Mouse (Mus musculus) hindbrain, embryonic 13.5 days (tissue): ENCODE measurements around the gene Ulk3. TPM values are rescaled to one million over a fixed set of nuclear protein-coding genes. Genes with fewer than 3 reads are reported as not detected.
A peak's percentile ranks its signal among the peaks of the same experiment; 100 is the strongest.

Experiments used
- ATAC-seq: fragments of 200-750 bp; cut with Nextera tagmentation; 2 replicates; pipeline ENCODE4 v1.8.0; 2017; ENCODE audit warnings: moderate TSS enrichment; ENCODE audit not compliant: low FRiP score
- H3K27ac ChIP-seq: fragments of 300-500 bp; sonication (generic); 2 replicates; pipeline ENCODE4 v1.5.1; 2015; ENCODE audit warnings: inconsistent platforms, mild to moderate bottlenecking, moderate library complexity
- H3K27me3 ChIP-seq: fragments of 300-500 bp; sonication (generic); 2 replicates; pipeline ENCODE4 v1.6.1; 2015; ENCODE audit warnings: mild to moderate bottlenecking, inconsistent platforms
- H3K36me3 ChIP-seq: fragments of 300-500 bp; sonication (generic); 2 replicates; pipeline ENCODE4 v1.6.1; 2015; ENCODE audit warnings: mild to moderate bottlenecking, inconsistent platforms
- H3K4me1 ChIP-seq: fragments of 300-500 bp; sonication (generic); replicated peaks from 2 replicates; pipeline ENCODE4 v1.6.1; 2015; ENCODE audit warnings: inconsistent platforms
- H3K4me2 ChIP-seq: fragments of 300-500 bp; sonication (generic); 2 replicates; pipeline ENCODE4 v1.6.1; 2015; ENCODE audit warnings: inconsistent platforms, mild to moderate bottlenecking, moderate library complexity
- H3K4me3 ChIP-seq: fragments of 300-500 bp; sonication (generic); 2 replicates; pipeline ENCODE4 v1.5.1; 2015; ENCODE audit warnings: mild to moderate bottlenecking, inconsistent platforms
- H3K9ac ChIP-seq: fragments of 300-500 bp; sonication (generic); 2 replicates; pipeline ENCODE4 v1.6.1; 2015; ENCODE audit warnings: mild to moderate bottlenecking, inconsistent platforms
- H3K9me3 ChIP-seq: fragments of 300-500 bp; sonication (generic); 2 replicates; pipeline ENCODE4 v1.6.1; 2016; ENCODE audit warnings: inconsistent platforms
- WGBS: fragments of 180-500 bp; shearing (Covaris S2); methylation state at CpG from one replicate; pipeline ENCODE4 v1.1.7; 2015; 5-methylcytosine and 5-hydroxymethylcytosine counted together
- polyA plus RNA-seq: library from polyadenylated mRNA; unstranded; fragments of >200 nt; fragmentation: Nextera tagmentation; extraction: Ambion mirVana; gene quantifications from 2 replicates; pipeline ENCODE4 v1.2.1, GENCODE M21; 2015

Gene Ulk3
- polyA plus RNA-seq, 1 experiment from 2014 or later = 28.6 TPM

GRCm38 (mm10) chr9:57558625-57559024 is 30.6 kb upstream of the Ulk3 start:
- Histone ChIP-seq H3K36me3 (no peaks in the 10 kb centered on the region), H3K27me3 (peaks cover 8% of the 10 kb centered on the region; the same call in 1 of the 2 replicates), H3K4me2 (no peak overlapping the region), H3K27ac (no peak overlapping the region), H3K9ac (no peak overlapping the region), H3K4me3 (no peak overlapping the region), H3K9me3 (no peaks in the 10 kb centered on the region), H3K4me1 (peaks cover 25% of the 10 kb centered on the region)
- ATAC-seq = no peak
- WGBS = 87% methylated on average over 4 of the region's 4 CpGs

GRCm38 (mm10) chr9:57559568-57559967 is 29.7 kb upstream of the Ulk3 start:
- Histone ChIP-seq H3K4me2 (no peak overlapping the region), H3K4me3 (no peak overlapping the region), H3K27me3 (peaks cover 8% of the 10 kb centered on the region; the same call in 1 of the 2 replicates), H3K9ac (no peak overlapping the region), H3K36me3 (no peaks in the 10 kb centered on the region), H3K27ac (no peak overlapping the region), H3K9me3 (no peaks in the 10 kb centered on the region), H3K4me1 (peaks cover 28% of the 10 kb centered on the region)
- ATAC-seq = no peak
- WGBS = 77% methylated on average over 2 of the region's 2 CpGs

- peak overlapping the region; percentile 74 for H3K9ac ChIP-seq
- H3K4me3 ChIP-seq = peak overlapping the region; percentile 68
- H3K36me3 ChIP-seq = no peaks in the 10 kb centered on the region
- peak overlapping the region; percentile 89 for H3K27ac ChIP-seq
- H3K9me3 ChIP-seq = no peaks in the 10 kb centered on the region
- ATAC-seq = peak; percentile 8; the same call in 1 of the 2 replicates
- WGBS = 25% methylated on average over 7 of the region's 7 CpGs
- peaks cover 33% of the 10 kb centered on the region for H3K4me1 ChIP-seq
- peak overlapping the region; percentile 90 for H3K4me2 ChIP-seq
- H3K27me3 ChIP-seq = peaks cover 8% of the 10 kb centered on the region; the same call in 1 of the 2 replicates
Observed at GRCm38 (mm10) chr9:57560263-57560662, 29.0 kb upstream of the Ulk3 start.

GRCm38 (mm10) chr9:57560861-57561710 is 28.2 kb upstream of the Ulk3 start, which contains the start of gene Scamp2:
Gene Scamp2 (plus strand): TSS chr9:57560943.
- Histone ChIP-seq H3K9me3 (no peaks in the 10 kb centered on the region), H3K9ac (peak within 1 kb of the TSS; percentile 74), H3K4me3 (peak within 1 kb of the TSS; percentile 68), H3K36me3 (no peaks in the 10 kb centered on the region), H3K27ac (peak within 1 kb of the TSS; percentile 89), H3K4me2 (peak within 1 kb of the TSS; percentile 90), H3K4me1 (peaks cover 41% of the 10 kb centered on the region), H3K27me3 (peaks cover 8% of the 10 kb centered on the region; the same call in 1 of the 2 replicates)
- under 1% methylated on average over 37 of the region's 37 CpGs for WGBS
- ATAC-seq = peak; percentile 100

GRCm38 (mm10) chr9:57561711-57562099 is 27.5 kb upstream of the Ulk3 start:
- 84% methylated on average over 13 of the region's 13 CpGs for WGBS
- Histone ChIP-seq H3K27me3 (peaks cover 8% of the 10 kb centered on the region; the same call in 1 of the 2 replicates), H3K27ac (no peak overlapping the region), H3K9ac (peak overlapping the region; percentile 74; the same call in 1 of the 2 replicates), H3K4me1 (peaks cover 42% of the 10 kb centered on the region), H3K4me3 (peak overlapping the region; percentile 68), H3K4me2 (peak overlapping the region; percentile 90), H3K36me3 (no peaks in the 10 kb centered on the region), H3K9me3 (no peaks in the 10 kb centered on the region)
- no peak for ATAC-seq

GRCm38 (mm10) chr9:57562896-57563372 is 26.3 kb upstream of the Ulk3 start:
- peak overlapping the region; percentile 55 for H3K9ac ChIP-seq
- WGBS = 81% methylated on average over 4 of the region's 4 CpGs

GRCm38 (mm10) chr9:57564609-57565008 is 24.6 kb upstream of the Ulk3 start:
- Histone ChIP-seq H3K4me3 (no peak overlapping the region), H3K9me3 (no peaks in the 10 kb centered on the region), H3K4me2 (no peak overlapping the region), H3K36me3 (peaks cover 19% of the 10 kb centered on the region), H3K27ac (no peak overlapping the region), H3K9ac (no peak overlapping the region), H3K4me1 (peaks cover 42% of the 10 kb centered on the region), H3K27me3 (no peaks in the 10 kb centered on the region)
- ATAC-seq = no peak
- 90% methylated on average over 6 of the region's 6 CpGs for WGBS

More at GRCm38 (mm10) chr9:57562896-57563372, 26.3 kb upstream of the Ulk3 start:
- Histone ChIP-seq H3K9me3 (no peaks in the 10 kb centered on the region), H3K27me3 (peaks cover 8% of the 10 kb centered on the region; the same call in 1 of the 2 replicates), H3K4me1 (peaks cover 42% of the 10 kb centered on the region), H3K36me3 (peaks cover 3% of the 10 kb centered on the region), H3K27ac (no peak overlapping the region), H3K4me2 (no peak overlapping the region), H3K4me3 (no peak overlapping the region)
- no peak for ATAC-seq

GRCm38 (mm10) chr9:57565741-57566221 is 23.5 kb upstream of the Ulk3 start:
- 53% methylated on average over 10 of the region's 10 CpGs for WGBS
- Histone ChIP-seq H3K27me3 (no peaks in the 10 kb centered on the region), H3K27ac (peak overlapping the region; percentile 60), H3K4me2 (no peak overlapping the region), H3K9me3 (no peaks in the 10 kb centered on the region), H3K36me3 (peaks cover 30% of the 10 kb centered on the region), H3K4me3 (no peak overlapping the region), H3K4me1 (peaks cover 38% of the 10 kb centered on the region), H3K9ac (peak overlapping the region; percentile 24; the same call in 1 of the 2 replicates)
- no peak for ATAC-seq

- H3K4me2 ChIP-seq = no peak overlapping the region
- H3K27ac ChIP-seq = no peak overlapping the region
- H3K9me3 ChIP-seq = no peaks in the 10 kb centered on the region
- ATAC-seq = no peak
- H3K27me3 ChIP-seq = no peaks in the 10 kb centered on the region
- H3K36me3 ChIP-seq = peaks cover 39% of the 10 kb centered on the region
- WGBS = 63% methylated on average over 8 of the region's 8 CpGs
- no peak overlapping the region for H3K4me3 ChIP-seq
- peaks cover 31% of the 10 kb centered on the region for H3K4me1 ChIP-seq
- no peak overlapping the region; the same call in 1 of the 2 replicates for H3K9ac ChIP-seq
Observed at GRCm38 (mm10) chr9:57566846-57567245, 22.4 kb upstream of the Ulk3 start.

- Histone ChIP-seq H3K36me3 (peaks cover 44% of the 10 kb centered on the region), H3K4me2 (no peak overlapping the region), H3K4me1 (peaks cover 18% of the 10 kb centered on the region), H3K9ac (no peak overlapping the region), H3K27ac (no peak overlapping the region), H3K27me3 (no peaks in the 10 kb centered on the region), H3K9me3 (no peaks in the 10 kb centered on the region), H3K4me3 (no peak overlapping the region)
- ATAC-seq = no peak
- WGBS = 96% methylated on average over 6 of the region's 6 CpGs
Observed at GRCm38 (mm10) chr9:57568500-57568899, 20.8 kb upstream of the Ulk3 start.

- Histone ChIP-seq H3K4me2 (no peak overlapping the region), H3K27me3 (no peaks in the 10 kb centered on the region), H3K4me3 (no peak overlapping the region), H3K4me1 (no peaks in the 10 kb centered on the region), H3K27ac (no peak overlapping the region), H3K9ac (no peak overlapping the region), H3K36me3 (peaks cover 53% of the 10 kb centered on the region), H3K9me3 (no peaks in the 10 kb centered on the region)
- ATAC-seq = no peak
Observed at GRCm38 (mm10) chr9:57574397-57574796, 14.9 kb upstream of the Ulk3 start.

GRCm38 (mm10) chr9:57575577-57575976 is 13.7 kb upstream of the Ulk3 start:
- no peaks in the 10 kb centered on the region for H3K4me1 ChIP-seq

More at GRCm38 (mm10) chr9:57575577-57575976, 13.7 kb upstream of the Ulk3 start:
- H3K9ac ChIP-seq = no peak overlapping the region
- H3K36me3 ChIP-seq = peaks cover 54% of the 10 kb centered on the region
- no peak overlapping the region for H3K4me2 ChIP-seq
- H3K9me3 ChIP-seq = no peaks in the 10 kb centered on the region
- H3K27ac ChIP-seq = no peak overlapping the region
- H3K27me3 ChIP-seq = no peaks in the 10 kb centered on the region
- 88% methylated on average over 3 of the region's 3 CpGs for WGBS
- ATAC-seq = no peak
- no peak overlapping the region for H3K4me3 ChIP-seq
